Mouse (Mus musculus): Measurements from ENCODE around the gene Nr5a1. TPM values are rescaled to one million over a fixed set of nuclear protein-coding genes. Genes with fewer than 3 reads are reported as not detected.

The Nr5a1 gene
- total and polyA plus RNA-seq, 2 experiments from 2014 or later: not detected

GRCm38 (mm10) chr2:38675366-38675969 lies 38.9 kb downstream of the Nr5a1 start:
- DNase-seq (ENCODE audit: low spot score) (no peak), ATAC-seq (ENCODE audit: insufficient read depth, low read depth) (no peak; the same call in 1 of the 2 replicates)
- H3K27ac ChIP-seq (ENCODE audit: low read depth): no peak overlapping the region
- peak; percentile 48 for TF ChIP-seq CTCF (IDR thresholded peaks at IDR 0.05; ENCODE audit: low read depth)
- no peak for TF ChIP-seq EP300 (IDR thresholded peaks at IDR 0.05; ENCODE audit: low read depth)
- no peaks in the 10 kb centered on the region for H3K36me3 ChIP-seq (replicated peaks; ENCODE audit: control insufficient read depth, insufficient read depth, low read length)
- no peak overlapping the region for H3K9ac ChIP-seq (replicated peaks; ENCODE audit: low read depth, low read length)
- H3K4me3 ChIP-seq (ENCODE audit: low read depth, low read length): no peak overlapping the region
- WGBS: 56% methylated on average over 9 of the region's 9 CpGs
- H3K9me3 ChIP-seq (replicated peaks; ENCODE audit: control insufficient read depth, low read length): no peaks in the 10 kb centered on the region
- no peaks in the 10 kb centered on the region for H3K4me1 ChIP-seq (ENCODE audit: control insufficient read depth, insufficient read depth)
- no peak overlapping the region for H3K4me2 ChIP-seq (ENCODE audit: low read depth, low read length)
- H3K27me3 ChIP-seq (ENCODE audit: control insufficient read depth, insufficient read depth, low read length): peaks cover 12% of the 10 kb centered on the region

GRCm38 (mm10) chr2:38672496-38672895 lies 41.8 kb downstream of the Nr5a1 start:
- Histone ChIP-seq H3K4me2 (ENCODE audit: low read depth, low read length) (no peak overlapping the region), H3K27me3 (ENCODE audit: control insufficient read depth, insufficient read depth, low read length) (peaks cover 26% of the 10 kb centered on the region), H3K4me1 (ENCODE audit: control insufficient read depth, insufficient read depth) (no peaks in the 10 kb centered on the region), H3K4me3 (ENCODE audit: low read depth, low read length) (no peak overlapping the region), H3K27ac (ENCODE audit: low read depth) (no peak overlapping the region), H3K9ac (replicated peaks; ENCODE audit: low read depth, low read length) (no peak overlapping the region), H3K36me3 (replicated peaks; ENCODE audit: control insufficient read depth, insufficient read depth, low read length) (no peaks in the 10 kb centered on the region), H3K9me3 (replicated peaks; ENCODE audit: control insufficient read depth, low read length) (no peaks in the 10 kb centered on the region)
- WGBS: 48% methylated on average over 11 of the region's 11 CpGs
- DNase-seq (ENCODE audit: low spot score) (no peak), ATAC-seq (ENCODE audit: insufficient read depth, low read depth) (no peak)
- TF ChIP-seq EP300 (IDR thresholded peaks at IDR 0.05; ENCODE audit: low read depth): no peak

- Histone ChIP-seq H3K27me3 (ENCODE audit: control insufficient read depth, insufficient read depth, low read length) (peaks cover 26% of the 10 kb centered on the region), H3K36me3 (replicated peaks; ENCODE audit: control insufficient read depth, insufficient read depth, low read length) (no peaks in the 10 kb centered on the region), H3K4me2 (ENCODE audit: low read depth, low read length) (peak overlapping the region; percentile 3; the same call in 1 of the 2 replicates), H3K4me1 (ENCODE audit: control insufficient read depth, insufficient read depth) (no peaks in the 10 kb centered on the region), H3K9ac (replicated peaks; ENCODE audit: low read depth, low read length) (no peak overlapping the region), H3K27ac (ENCODE audit: low read depth) (no peak overlapping the region), H3K4me3 (ENCODE audit: low read depth, low read length) (no peak overlapping the region), H3K9me3 (replicated peaks; ENCODE audit: control insufficient read depth, low read length) (no peaks in the 10 kb centered on the region)
- TF ChIP-seq CTCF (IDR thresholded peaks at IDR 0.05; ENCODE audit: low read depth) (no peak), EP300 (IDR thresholded peaks at IDR 0.05; ENCODE audit: low read depth) (no peak)
- 14% methylated on average over 17 of the region's 17 CpGs for WGBS
- no peak for DNase-seq (ENCODE audit: low spot score)
- 0 out of 2 replicates have a peak, but pooled peaks have one; percentile 24 for ATAC-seq (ENCODE audit: insufficient read depth, low read depth)
Observed at GRCm38 (mm10) chr2:38668802-38669580, 45.4 kb downstream of the Nr5a1 start.

- H3K9ac ChIP-seq (replicated peaks; ENCODE audit: low read depth, low read length): no peak overlapping the region
- no peak overlapping the region for H3K4me2 ChIP-seq (ENCODE audit: low read depth, low read length)
- H3K27ac ChIP-seq (ENCODE audit: low read depth): no peak overlapping the region
- no peaks in the 10 kb centered on the region for H3K36me3 ChIP-seq (replicated peaks; ENCODE audit: control insufficient read depth, insufficient read depth, low read length)
- ATAC-seq (ENCODE audit: insufficient read depth, low read depth): no peak
- no peak for TF ChIP-seq EP300 (IDR thresholded peaks at IDR 0.05; ENCODE audit: low read depth)
- peak; percentile 31 for TF ChIP-seq CTCF (IDR thresholded peaks at IDR 0.05; ENCODE audit: low read depth)
- no peak overlapping the region for H3K4me3 ChIP-seq (ENCODE audit: low read depth, low read length)
- no peak for DNase-seq (ENCODE audit: low spot score)
- 0 out of 2 replicates have a peak, but pooled peaks cover 8% of the 10 kb centered on the region for H3K27me3 ChIP-seq (ENCODE audit: control insufficient read depth, insufficient read depth, low read length)
- H3K9me3 ChIP-seq (replicated peaks; ENCODE audit: control insufficient read depth, low read length): no peaks in the 10 kb centered on the region
- WGBS: 6% methylated on average over 1 of the region's 1 CpGs
- H3K4me1 ChIP-seq (ENCODE audit: control insufficient read depth, insufficient read depth): no peaks in the 10 kb centered on the region
Observed at GRCm38 (mm10) chr2:38661398-38661797, 52.9 kb downstream of the Nr5a1 start.

GRCm38 (mm10) chr2:38658338-38658836 lies 56.0 kb downstream of the Nr5a1 start:
- Histone ChIP-seq H3K4me3 (ENCODE audit: low read depth, low read length) (peak overlapping the region; percentile 39), H3K4me1 (ENCODE audit: control insufficient read depth, insufficient read depth) (no peaks in the 10 kb centered on the region), H3K27ac (ENCODE audit: low read depth) (no peak overlapping the region), H3K27me3 (ENCODE audit: control insufficient read depth, insufficient read depth, low read length) (0 out of 2 replicates have a peak, but pooled peaks cover 8% of the 10 kb centered on the region), H3K36me3 (replicated peaks; ENCODE audit: control insufficient read depth, insufficient read depth, low read length) (no peaks in the 10 kb centered on the region), H3K9ac (replicated peaks; ENCODE audit: low read depth, low read length) (0 out of 2 replicates have a peak overlapping the region, but pooled peaks have one; percentile 13), H3K9me3 (replicated peaks; ENCODE audit: control insufficient read depth, low read length) (no peaks in the 10 kb centered on the region), H3K4me2 (ENCODE audit: low read depth, low read length) (peak overlapping the region; percentile 65)
- 0% methylated on average over 25 of the region's 25 CpGs for WGBS
- DNase-seq (ENCODE audit: low spot score) (peak; percentile 85), ATAC-seq (ENCODE audit: insufficient read depth, low read depth) (peak; percentile 96)
- TF ChIP-seq EP300 (IDR thresholded peaks at IDR 0.05; ENCODE audit: low read depth) (peak; percentile 31; the same call in 1 of the 2 replicates), CTCF (IDR thresholded peaks at IDR 0.05; ENCODE audit: low read depth) (peak; percentile 89)
